Mouse (Mus musculus) thymus, adult 2 months (tissue): ENCODE measurements around the gene Epas1.

Experiments used
- CTCF ChIP-seq: fragments of 200-500 bp; IDR thresholded peaks from 2 replicates; pipeline ENCODE4 v1.5.1; 2012; ENCODE audit warnings: mild to moderate bottlenecking, control low read depth, low read length, moderate library complexity, borderline replicate concordance; ENCODE audit not compliant: control insufficient read depth, poor library complexity, insufficient read depth; ENCODE audit errors: extremely low read depth
- POLR2A ChIP-seq: fragments of 200-500 bp; IDR thresholded peaks from 2 replicates; pipeline ENCODE4 v1.6.1; 2012; ENCODE audit warnings: mild to moderate bottlenecking, low read length, control low read depth, moderate library complexity; ENCODE audit not compliant: control insufficient read depth, poor library complexity, insufficient read depth; ENCODE audit errors: extremely low read depth

DNA sequence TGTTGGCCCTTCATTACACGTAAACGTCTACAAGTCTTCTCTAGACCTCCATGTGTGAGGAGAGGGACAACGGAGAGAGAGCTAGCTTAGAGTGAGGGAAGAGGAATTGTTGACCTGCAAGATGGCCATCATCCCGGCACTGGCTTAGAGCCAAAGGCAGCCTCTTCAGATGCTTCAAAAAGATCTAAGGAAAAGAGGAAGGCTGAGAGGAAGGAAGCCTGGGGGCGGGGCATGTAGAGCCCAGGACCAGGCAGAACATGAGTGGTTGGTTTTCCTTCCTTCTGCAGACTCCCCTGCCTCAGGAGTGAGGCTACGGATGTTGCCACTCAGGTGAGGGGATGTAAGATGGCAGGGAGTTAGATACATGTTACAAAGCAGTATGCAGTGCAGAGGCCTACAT, 34.8 kb downstream of the Epas1 start:
- TF ChIP-seq CTCF (no peak), POLR2A (no peak)
